Mouse (Mus musculus) bone marrow, adult 2 months (tissue): ENCODE data around the gene Pcnx. TPM values are rescaled to one million over a fixed set of nuclear protein-coding genes. Genes with fewer than 3 reads are reported as not detected.

Experiments used
- H3K27ac ChIP-seq: fragments of 200-500 bp; 2 replicates; pipeline ENCODE4 v1.5.1; 2012; ENCODE audit warnings: low read depth, mild to moderate bottlenecking, control low read depth, inconsistent platforms, low read length; ENCODE audit not compliant: control insufficient read depth, poor library complexity, insufficient read depth
- H3K4me1 ChIP-seq: fragments of 200-500 bp; 2 replicates; pipeline ENCODE4 v1.6.1; 2011; ENCODE audit warnings: low read length; ENCODE audit not compliant: control insufficient read depth, insufficient read depth
- H3K4me3 ChIP-seq: fragments of 200-500 bp; replicated peaks from 2 replicates; pipeline ENCODE3; 2011; ENCODE audit warnings: mild to moderate bottlenecking, low read depth, low read length, control low read depth; ENCODE audit not compliant: control insufficient read depth
- CTCF ChIP-seq: fragments of 200-500 bp; IDR thresholded peaks from 2 replicates; pipeline ENCODE4 v1.5.1; 2011; ENCODE audit warnings: low read length, control low read depth; ENCODE audit not compliant: control insufficient read depth, insufficient read depth
- POLR2A ChIP-seq: fragments of 200-500 bp; IDR thresholded peaks from 2 replicates; pipeline ENCODE4 v1.6.1; 2011; ENCODE audit warnings: low read depth, mild to moderate bottlenecking, control low read depth, low read length, borderline replicate concordance; ENCODE audit not compliant: control insufficient read depth
- WGBS: fragments of 180-500 bp; shearing (Covaris S2); methylation state at CpG from one replicate; pipeline ENCODE4 v1.1.7; 2018; 5-methylcytosine and 5-hydroxymethylcytosine counted together
- polyA plus RNA-seq: library from polyadenylated mRNA; stranded (reverse); fragments of >200 nt; gene quantifications from 2 replicates; pipeline ENCODE4 v1.2.4, GENCODE M21; 2011; ENCODE audit warnings: low replicate concordance; ENCODE audit not compliant: missing spikeins, insufficient read depth, insufficient read length

Gene Pcnx
- polyA plus RNA-seq, 1 experiment, result 38.8 TPM

GRCm38 (mm10) chr12:81958351-81958750, 98.5 kb downstream of the Pcnx start:
- Histone ChIP-seq H3K4me1 (no peaks in the 10 kb centered on the region; the same call in 1 of the 2 replicates), H3K27ac (no peak overlapping the region), H3K4me3 (no peak overlapping the region)
- TF ChIP-seq POLR2A (no peak), CTCF (no peak)
- 80% methylated on average over 4 of the region's 4 CpGs for WGBS

- no peak for TF ChIP-seq POLR2A
- TF ChIP-seq CTCF, result no peak
- H3K4me1 ChIP-seq, result no peaks in the 10 kb centered on the region; the same call in 1 of the 2 replicates
- no peak overlapping the region for H3K4me3 ChIP-seq
- 82% methylated on average over 2 of the region's 2 CpGs for WGBS
- no peak overlapping the region for H3K27ac ChIP-seq
Observed at GRCm38 (mm10) chr12:81965416-81965815, 105.6 kb downstream of the Pcnx start.

- H3K27ac ChIP-seq, result peak overlapping the region; percentile 83
- 26% methylated on average over 19 of the region's 19 CpGs for WGBS
- TF ChIP-seq CTCF (no peak), POLR2A (no peak)
- peaks cover 2% of the 10 kb centered on the region for H3K4me1 ChIP-seq
- peak overlapping the region; percentile 45 for H3K4me3 ChIP-seq
Observed at GRCm38 (mm10) chr12:81971042-81971883, 111.4 kb downstream of the Pcnx start.

- H3K27ac ChIP-seq, result no peak overlapping the region
- TF ChIP-seq POLR2A (no peak), CTCF (no peak)
- peaks cover 2% of the 10 kb centered on the region for H3K4me1 ChIP-seq
- WGBS, result 44% methylated on average over 8 of the region's 8 CpGs
- no peak overlapping the region for H3K4me3 ChIP-seq
Observed at GRCm38 (mm10) chr12:81971884-81972362, 112.1 kb downstream of the Pcnx start.

GRCm38 (mm10) chr12:81974806-81975205, 115.0 kb downstream of the Pcnx start:
- no peak overlapping the region for H3K4me3 ChIP-seq
- 57% methylated on average over 2 of the region's 2 CpGs for WGBS
- H3K27ac ChIP-seq, result no peak overlapping the region
- H3K4me1 ChIP-seq, result peaks cover 2% of the 10 kb centered on the region
- TF ChIP-seq CTCF, result no peak
- TF ChIP-seq POLR2A, result no peak

GRCm38 (mm10) chr12:81977346-81977745, 117.5 kb downstream of the Pcnx start:
- Histone ChIP-seq H3K27ac (no peak overlapping the region), H3K4me1 (no peaks in the 10 kb centered on the region), H3K4me3 (no peak overlapping the region)
- peak; percentile 11; the same call in 1 of the 2 replicates for TF ChIP-seq CTCF
- TF ChIP-seq POLR2A, result no peak
- 65% methylated on average over 4 of the region's 4 CpGs for WGBS

GRCm38 (mm10) chr12:81979312-81979711, 119.5 kb downstream of the Pcnx start:
- WGBS, result 81% methylated on average over 2 of the region's 2 CpGs
- TF ChIP-seq CTCF, result no peak
- no peak for TF ChIP-seq POLR2A
- Histone ChIP-seq H3K4me1 (no peaks in the 10 kb centered on the region), H3K27ac (no peak overlapping the region), H3K4me3 (no peak overlapping the region)

- no peak for TF ChIP-seq POLR2A
- no peak for TF ChIP-seq CTCF
- Histone ChIP-seq H3K27ac (no peak overlapping the region), H3K4me3 (no peak overlapping the region), H3K4me1 (no peaks in the 10 kb centered on the region)
- 53% methylated on average over 4 of the region's 4 CpGs for WGBS
Observed at GRCm38 (mm10) chr12:81992106-81992505, 132.3 kb downstream of the Pcnx start.

- Histone ChIP-seq H3K27ac (no peak overlapping the region), H3K4me1 (no peaks in the 10 kb centered on the region), H3K4me3 (no peak overlapping the region)
- TF ChIP-seq CTCF, result no peak
- TF ChIP-seq POLR2A, result no peak
- WGBS, result 86% methylated on average over 6 of the region's 6 CpGs
Observed at GRCm38 (mm10) chr12:81992996-81993395, 133.2 kb downstream of the Pcnx start.
